Mouse (Mus musculus): ENCODE measurements around the gene Hsd17b2. TPM values are rescaled to one million over a fixed set of nuclear protein-coding genes. Genes with fewer than 3 reads are reported as not detected.

Hsd17b2 gene
- 189 and 204 TPM in 2 replicates for polyA plus RNA-seq (2015; fragmentation: Nextera tagmentation; extraction: Ambion mirVana)

DNA sequence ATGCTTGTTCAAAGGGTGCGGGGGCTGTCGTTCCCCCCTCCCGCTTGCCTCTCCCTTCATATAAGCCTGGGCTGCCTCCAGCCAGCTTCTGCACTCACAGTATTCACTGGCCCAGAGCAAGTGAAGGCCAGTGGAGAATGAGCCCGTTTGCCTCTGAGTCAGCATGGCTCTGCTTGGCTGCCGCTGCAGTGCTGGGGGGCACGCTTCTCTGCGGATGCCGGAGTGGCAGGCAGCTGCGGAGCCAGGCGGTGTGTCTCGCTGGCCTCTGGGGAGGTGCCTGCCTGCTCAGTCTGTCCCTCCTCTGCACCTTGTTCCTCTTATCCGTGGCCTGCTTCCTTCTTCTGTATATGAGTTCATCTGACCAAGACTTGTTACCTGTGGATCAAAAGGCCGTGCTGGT lies at the start of gene Hsd17b2:
TSS of gene Hsd17b2 (plus strand) at position 46 of the 400 bp plus-strand sequence.
- H3K27ac ChIP-seq (ENCODE audit: low read depth), result peak within 1 kb of the TSS; percentile 94
- peak within 1 kb of the TSS; percentile 47 for H3K4me3 ChIP-seq (ENCODE audit: low read depth, low read length)
- no peaks in the 10 kb centered on the region for H3K9me3 ChIP-seq (ENCODE audit: low read length)
- ATAC-seq, result peak; percentile 21
- TF ChIP-seq CTCF (IDR thresholded peaks at IDR 0.05; ENCODE audit: low read depth) (no peak), EP300 (IDR thresholded peaks at IDR 0.05; ENCODE audit: low read depth) (no peak)
- no peaks in the 10 kb centered on the region; the same call in 1 of the 2 replicates for H3K4me1 ChIP-seq (ENCODE audit: insufficient read depth)
- H3K9ac ChIP-seq (replicated peaks), result peak within 1 kb of the TSS; percentile 71
- no peaks in the 10 kb centered on the region for H3K36me3 ChIP-seq (replicated peaks; ENCODE audit: insufficient read depth, low read length)
- peak within 1 kb of the TSS; percentile 66 for H3K4me2 ChIP-seq (ENCODE audit: low read depth, low read length)
- no peaks in the 10 kb centered on the region for H3K27me3 ChIP-seq (ENCODE audit: insufficient read depth, low read length)
- WGBS (ENCODE audit: insufficient replicate concordance), result 35% methylated on average over 13 of the region's 13 CpGs
- peak; percentile 48 for DNase-seq

DNA sequence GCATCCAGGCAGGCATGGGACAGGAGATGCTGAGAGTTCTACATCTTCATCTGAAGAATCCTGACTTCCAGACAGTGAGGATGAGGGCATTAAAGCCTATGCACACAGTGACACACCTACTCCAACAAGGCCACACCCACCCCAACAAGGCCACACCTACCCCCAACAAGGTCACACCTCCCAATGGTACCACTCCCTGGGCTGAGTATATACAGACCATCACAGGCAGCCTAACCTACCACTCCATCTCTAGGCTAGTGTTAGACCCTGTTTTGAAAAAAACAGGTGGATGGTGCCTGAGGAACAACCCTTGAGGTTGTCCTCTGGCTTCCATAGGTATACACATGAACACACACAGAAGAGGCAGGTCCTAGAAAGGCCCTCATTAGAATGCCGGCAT lies 49.4 kb upstream of the Hsd17b2 start:
- H3K4me1 ChIP-seq (ENCODE audit: insufficient read depth), result no peaks in the 10 kb centered on the region
- H3K27me3 ChIP-seq (ENCODE audit: insufficient read depth, low read length), result no peaks in the 10 kb centered on the region
- TF ChIP-seq CTCF (IDR thresholded peaks at IDR 0.05; ENCODE audit: low read depth) (no peak), EP300 (IDR thresholded peaks at IDR 0.05; ENCODE audit: low read depth) (no peak)
- H3K9ac ChIP-seq (replicated peaks), result no peak overlapping the region
- WGBS (ENCODE audit: insufficient replicate concordance), result 83% methylated on average over 1 of the region's 1 CpGs
- H3K4me3 ChIP-seq (ENCODE audit: low read depth, low read length), result no peak overlapping the region
- no peak overlapping the region for H3K4me2 ChIP-seq (ENCODE audit: low read depth, low read length)
- ATAC-seq (no peak), DNase-seq (no peak)
- peaks cover 3% of the 10 kb centered on the region; the same call in 1 of the 2 replicates for H3K9me3 ChIP-seq (ENCODE audit: low read length)
- no peak overlapping the region for H3K27ac ChIP-seq (ENCODE audit: low read depth)
- H3K36me3 ChIP-seq (replicated peaks; ENCODE audit: insufficient read depth, low read length), result no peaks in the 10 kb centered on the region

DNA sequence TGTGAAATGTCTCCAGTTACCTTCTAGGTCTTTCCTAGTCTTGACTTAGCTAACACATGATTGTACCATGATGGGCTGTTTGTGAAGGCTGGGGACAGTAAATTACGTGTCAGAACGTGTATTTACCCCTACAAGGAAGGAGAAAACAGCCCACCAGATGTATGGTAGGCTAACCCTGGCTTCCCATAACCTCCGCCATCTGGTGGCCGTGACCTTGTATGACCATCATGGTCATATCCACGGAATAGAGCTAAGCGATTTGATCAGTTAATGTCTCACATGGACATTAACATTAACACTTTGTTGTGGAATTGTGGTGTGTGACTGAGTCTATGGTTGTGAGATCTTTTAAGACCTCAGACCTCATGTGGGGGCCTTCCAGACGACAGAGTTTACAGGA lies 42.7 kb upstream of the Hsd17b2 start:
- DNase-seq (no peak), ATAC-seq (no peak)
- Histone ChIP-seq H3K9me3 (ENCODE audit: low read length) (no peaks in the 10 kb centered on the region), H3K4me1 (ENCODE audit: insufficient read depth) (peaks cover 8% of the 10 kb centered on the region), H3K27ac (ENCODE audit: low read depth) (no peak overlapping the region), H3K4me3 (ENCODE audit: low read depth, low read length) (no peak overlapping the region), H3K27me3 (ENCODE audit: insufficient read depth, low read length) (no peaks in the 10 kb centered on the region), H3K36me3 (replicated peaks; ENCODE audit: insufficient read depth, low read length) (peaks cover 4% of the 10 kb centered on the region; the same call in 1 of the 2 replicates), H3K9ac (replicated peaks) (no peak overlapping the region), H3K4me2 (ENCODE audit: low read depth, low read length) (no peak overlapping the region)
- TF ChIP-seq EP300 (IDR thresholded peaks at IDR 0.05; ENCODE audit: low read depth) (no peak), CTCF (IDR thresholded peaks at IDR 0.05; ENCODE audit: low read depth) (peak; percentile 45)
- WGBS (ENCODE audit: insufficient replicate concordance), result 67% methylated on average over 7 of the region's 7 CpGs

DNA sequence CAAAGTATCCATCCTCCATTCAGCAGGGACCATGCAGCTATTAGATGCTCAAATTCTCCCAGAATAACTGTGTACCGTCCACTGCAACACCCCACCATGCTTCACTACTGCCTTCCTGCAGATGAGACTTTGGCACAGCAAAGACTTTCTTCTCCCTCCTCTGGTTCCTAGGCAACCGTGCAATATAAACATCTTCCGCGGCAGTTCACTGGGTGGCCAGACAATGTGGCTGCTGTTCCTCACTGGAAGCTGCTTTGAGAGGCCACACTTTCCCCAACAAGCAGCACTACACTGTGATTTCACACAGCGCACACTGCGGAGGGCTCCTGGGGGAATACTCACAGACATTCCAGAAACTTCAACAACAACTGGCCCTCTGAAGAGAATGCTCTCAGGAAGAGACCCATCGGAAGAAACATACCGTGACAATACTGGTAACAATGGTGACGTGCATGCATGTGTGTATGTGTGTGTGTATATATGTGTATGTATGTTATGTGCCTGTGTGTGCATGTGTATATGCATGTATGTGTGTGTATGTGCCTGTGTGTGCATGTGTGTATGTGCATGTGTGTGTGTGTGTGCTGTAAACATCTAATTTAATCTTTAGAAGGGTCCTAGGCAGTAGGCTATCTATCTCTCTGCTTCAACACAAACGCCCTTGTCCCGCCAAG lies 41.2 kb upstream of the Hsd17b2 start:
- Histone ChIP-seq H3K4me3 (ENCODE audit: low read depth, low read length) (no peak overlapping the region), H3K27ac (ENCODE audit: low read depth) (peak overlapping the region; percentile 46; the same call in 1 of the 2 replicates), H3K9me3 (ENCODE audit: low read length) (no peaks in the 10 kb centered on the region), H3K4me2 (ENCODE audit: low read depth, low read length) (no peak overlapping the region), H3K4me1 (ENCODE audit: insufficient read depth) (peaks cover 8% of the 10 kb centered on the region), H3K9ac (replicated peaks) (no peak overlapping the region), H3K27me3 (ENCODE audit: insufficient read depth, low read length) (no peaks in the 10 kb centered on the region), H3K36me3 (replicated peaks; ENCODE audit: insufficient read depth, low read length) (peaks cover 4% of the 10 kb centered on the region; the same call in 1 of the 2 replicates)
- ATAC-seq, result no peak
- TF ChIP-seq CTCF (IDR thresholded peaks at IDR 0.05; ENCODE audit: low read depth) (no peak), EP300 (IDR thresholded peaks at IDR 0.05; ENCODE audit: low read depth) (no peak)
- DNase-seq, result no peak
- WGBS (ENCODE audit: insufficient replicate concordance), result 57% methylated on average over 11 of the region's 11 CpGs

DNA sequence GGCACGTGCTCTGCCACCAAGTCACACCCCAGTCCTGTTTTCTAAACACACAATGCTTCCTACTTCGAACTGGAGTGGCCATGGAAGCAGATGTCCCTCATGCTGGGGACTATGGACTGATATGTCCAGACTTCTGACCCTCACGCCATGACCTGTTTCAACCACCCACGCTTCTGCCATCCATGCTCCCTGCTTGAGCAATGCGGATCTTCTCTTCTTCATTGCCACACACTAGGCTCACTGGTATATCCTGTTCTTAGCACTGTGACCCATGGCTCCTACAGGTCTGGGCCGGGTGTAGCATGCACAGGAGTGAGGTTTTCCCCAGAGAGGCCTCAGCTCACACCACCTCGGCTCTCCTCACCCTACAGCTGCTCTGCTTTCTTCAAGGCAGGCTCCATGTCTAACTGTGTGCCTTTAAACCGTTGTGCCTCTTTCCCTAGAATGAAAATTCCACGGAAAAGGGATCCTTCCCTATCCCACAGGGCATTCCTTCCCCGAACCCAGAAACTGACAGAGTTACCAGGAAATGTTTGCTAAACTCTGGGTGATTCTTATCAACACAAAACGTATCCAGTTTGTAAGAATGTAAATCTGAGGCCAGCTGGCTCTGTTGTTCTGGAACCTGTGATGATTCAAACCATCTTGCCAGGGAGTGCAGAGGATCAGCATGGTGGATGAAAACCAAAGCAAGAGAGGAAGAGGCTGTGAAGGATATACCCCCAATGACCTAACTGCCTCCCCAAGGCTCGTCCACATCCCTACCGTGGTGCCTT lies 34.2 kb upstream of the Hsd17b2 start:
- Histone ChIP-seq H3K9ac (replicated peaks) (no peak overlapping the region), H3K36me3 (replicated peaks; ENCODE audit: insufficient read depth, low read length) (peaks cover 5% of the 10 kb centered on the region; the same call in 1 of the 2 replicates), H3K4me3 (ENCODE audit: low read depth, low read length) (no peak overlapping the region), H3K4me2 (ENCODE audit: low read depth, low read length) (no peak overlapping the region), H3K27ac (ENCODE audit: low read depth) (peak overlapping the region; percentile 57; the same call in 1 of the 2 replicates), H3K9me3 (ENCODE audit: low read length) (no peaks in the 10 kb centered on the region), H3K4me1 (ENCODE audit: insufficient read depth) (peaks cover 8% of the 10 kb centered on the region; the same call in 1 of the 2 replicates), H3K27me3 (ENCODE audit: insufficient read depth, low read length) (no peaks in the 10 kb centered on the region)
- 58% methylated on average over 13 of the region's 13 CpGs for WGBS (ENCODE audit: insufficient replicate concordance)
- DNase-seq, result peak; percentile 27
- peak; percentile 89 for ATAC-seq
- TF ChIP-seq CTCF (IDR thresholded peaks at IDR 0.05; ENCODE audit: low read depth) (no peak), EP300 (IDR thresholded peaks at IDR 0.05; ENCODE audit: low read depth) (peak; percentile 62; the same call in 1 of the 2 replicates)

DNA sequence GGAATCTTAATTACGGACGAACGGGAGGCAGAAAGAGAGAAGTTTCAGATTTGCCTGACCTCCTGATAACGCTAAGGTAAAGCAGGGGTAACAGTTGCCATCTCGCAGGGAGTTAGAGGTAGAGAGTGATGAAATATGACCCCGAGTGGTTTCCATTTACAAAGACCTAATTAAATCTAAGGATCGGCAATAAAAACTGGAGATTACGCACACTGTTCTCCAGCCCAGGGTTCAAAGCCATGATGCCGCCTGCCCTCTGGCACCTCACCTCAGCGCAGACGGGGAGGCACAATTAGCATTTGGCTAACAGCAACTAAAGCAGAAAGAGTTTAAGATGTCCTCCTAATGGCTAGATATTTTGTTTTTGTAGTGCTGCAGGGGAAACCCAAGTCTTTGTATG lies 31.2 kb upstream of the Hsd17b2 start:
- 20% methylated on average over 11 of the region's 11 CpGs for WGBS (ENCODE audit: insufficient replicate concordance)
- peaks cover 14% of the 10 kb centered on the region for H3K4me1 ChIP-seq (ENCODE audit: insufficient read depth)
- H3K9ac ChIP-seq (replicated peaks), result peak overlapping the region; percentile 17; the same call in 1 of the 2 replicates
- H3K4me3 ChIP-seq (ENCODE audit: low read depth, low read length), result no peak overlapping the region
- no peaks in the 10 kb centered on the region for H3K9me3 ChIP-seq (ENCODE audit: low read length)
- H3K27ac ChIP-seq (ENCODE audit: low read depth), result no peak overlapping the region
- TF ChIP-seq CTCF (IDR thresholded peaks at IDR 0.05; ENCODE audit: low read depth) (no peak), EP300 (IDR thresholded peaks at IDR 0.05; ENCODE audit: low read depth) (no peak)
- DNase-seq (no peak), ATAC-seq (no peak)
- 0 out of 2 replicates have a peak, but pooled peaks cover 2% of the 10 kb centered on the region for H3K36me3 ChIP-seq (replicated peaks; ENCODE audit: insufficient read depth, low read length)
- H3K4me2 ChIP-seq (ENCODE audit: low read depth, low read length), result peak overlapping the region; percentile 26; the same call in 1 of the 2 replicates
- H3K27me3 ChIP-seq (ENCODE audit: insufficient read depth, low read length), result no peaks in the 10 kb centered on the region

All from liver, postnatal 0 days (tissue).